Mouse (Mus musculus) myocyte (in vitro differentiated cells): ENCODE measurements around the gene Nuak1.

Source experiments
- MAX ChIP-seq: IDR thresholded peaks from one replicate; pipeline ENCODE4 v1.6.1; 2011; ENCODE audit warnings: low read depth, mild to moderate bottlenecking, control low read depth
- MYOD1 ChIP-seq, 3 experiments: IDR thresholded peaks; one replicate each; pipeline ENCODE4 v1.6.1; 2011; ENCODE audit warnings: control low read depth in 2 of 3, low read depth in 2 of 3, mild to moderate bottlenecking in 2 of 3, moderate library complexity in 1 of 3; ENCODE audit not compliant: insufficient read length in 2 of 3, control insufficient read depth in 1 of 3
- POLR2A ChIP-seq: IDR thresholded peaks from one replicate; pipeline ENCODE4 v1.6.1; 2011; ENCODE audit warnings: low read depth, mild to moderate bottlenecking, control low read depth, moderate library complexity; ENCODE audit not compliant: insufficient read length
- TCF3 ChIP-seq: IDR thresholded peaks from one replicate; pipeline ENCODE4 v1.6.1; 2011; ENCODE audit warnings: low read depth, control low read depth; ENCODE audit not compliant: insufficient read length
- USF1 ChIP-seq: IDR thresholded peaks from one replicate; pipeline ENCODE4 v1.6.1; 2011; ENCODE audit warnings: low read depth, mild to moderate bottlenecking, control low read depth, moderate library complexity

GRCm38 (mm10) chr10:84451883-84452282 lies 11.5 kb upstream of the Nuak1 start:
- TF ChIP-seq MYOD1 (IDR thresholded peaks at IDR 0.05; ENCODE audit: control insufficient read depth in 1 of 3, insufficient read length in 2 of 3, low read depth in 2 of 3) (no peak), MAX (no peak), POLR2A (no peak), USF1 (no peak), TCF3 (no peak)
